Mouse (Mus musculus) intestine, embryonic 16.5 days (tissue): ENCODE measurements around the gene Arpc2. TPM values are rescaled to one million over a fixed set of nuclear protein-coding genes. Genes with fewer than 3 reads are reported as not detected.

Experiments
- ATAC-seq: fragments of 200-750 bp; cut with Nextera tagmentation; 2 replicates; pipeline ENCODE4 v1.8.0; 2017; ENCODE audit warnings: moderate TSS enrichment, moderate library complexity
- H3K27ac ChIP-seq: fragments of 300-500 bp; sonication (generic); 2 replicates; pipeline ENCODE4 v1.5.1; 2014; ENCODE audit warnings: mild to moderate bottlenecking, low read length
- H3K27me3 ChIP-seq: fragments of 300-500 bp; sonication (generic); replicated peaks from 2 replicates; pipeline ENCODE4 v1.6.1; 2014; ENCODE audit warnings: low read length, control low read depth, mixed read lengths; ENCODE audit not compliant: control insufficient read depth, insufficient read depth
- H3K36me3 ChIP-seq: fragments of 300-500 bp; sonication (generic); 2 replicates; pipeline ENCODE4 v1.6.1; 2014; ENCODE audit warnings: low read length, control low read depth; ENCODE audit not compliant: control insufficient read depth, insufficient read depth
- H3K4me1 ChIP-seq: fragments of 300-500 bp; sonication (generic); 2 replicates; pipeline ENCODE4 v1.6.1; 2014; ENCODE audit warnings: low read length, control low read depth, mixed read lengths; ENCODE audit not compliant: control insufficient read depth, insufficient read depth
- H3K4me2 ChIP-seq: fragments of 300-500 bp; sonication (generic); 2 replicates; pipeline ENCODE4 v1.6.1; 2014; ENCODE audit warnings: low read depth, low read length, control low read depth
- H3K4me3 ChIP-seq: fragments of 300-500 bp; sonication (generic); 2 replicates; pipeline ENCODE4 v1.5.1; 2014; ENCODE audit warnings: mild to moderate bottlenecking, low read length
- H3K9ac ChIP-seq: fragments of 300-500 bp; sonication (generic); 2 replicates; pipeline ENCODE4 v1.6.1; 2014; ENCODE audit warnings: low read depth, low read length
- H3K9me3 ChIP-seq: fragments of 300-500 bp; sonication (generic); 2 replicates; pipeline ENCODE4 v1.6.1; 2016; ENCODE audit warnings: low read length, control low read depth; ENCODE audit not compliant: control insufficient read depth
- WGBS: fragments of 180-500 bp; shearing (Covaris S2); extraction: QIAGEN DNeasy Blood & Tissue Kit; methylation state at CpG from one replicate; pipeline ENCODE4 v1.1.7; 2014; 5-methylcytosine and 5-hydroxymethylcytosine counted together
- polyA plus RNA-seq: library from polyadenylated mRNA; unstranded; fragments of >200 nt; fragmentation: Nextera tagmentation; extraction: Ambion mirVana; gene quantifications from 2 replicates; pipeline ENCODE4 v1.2.1, GENCODE M21; 2015

Gene Arpc2
- polyA plus RNA-seq, 1 experiment from 2014 or later, result 575 TPM

DNA sequence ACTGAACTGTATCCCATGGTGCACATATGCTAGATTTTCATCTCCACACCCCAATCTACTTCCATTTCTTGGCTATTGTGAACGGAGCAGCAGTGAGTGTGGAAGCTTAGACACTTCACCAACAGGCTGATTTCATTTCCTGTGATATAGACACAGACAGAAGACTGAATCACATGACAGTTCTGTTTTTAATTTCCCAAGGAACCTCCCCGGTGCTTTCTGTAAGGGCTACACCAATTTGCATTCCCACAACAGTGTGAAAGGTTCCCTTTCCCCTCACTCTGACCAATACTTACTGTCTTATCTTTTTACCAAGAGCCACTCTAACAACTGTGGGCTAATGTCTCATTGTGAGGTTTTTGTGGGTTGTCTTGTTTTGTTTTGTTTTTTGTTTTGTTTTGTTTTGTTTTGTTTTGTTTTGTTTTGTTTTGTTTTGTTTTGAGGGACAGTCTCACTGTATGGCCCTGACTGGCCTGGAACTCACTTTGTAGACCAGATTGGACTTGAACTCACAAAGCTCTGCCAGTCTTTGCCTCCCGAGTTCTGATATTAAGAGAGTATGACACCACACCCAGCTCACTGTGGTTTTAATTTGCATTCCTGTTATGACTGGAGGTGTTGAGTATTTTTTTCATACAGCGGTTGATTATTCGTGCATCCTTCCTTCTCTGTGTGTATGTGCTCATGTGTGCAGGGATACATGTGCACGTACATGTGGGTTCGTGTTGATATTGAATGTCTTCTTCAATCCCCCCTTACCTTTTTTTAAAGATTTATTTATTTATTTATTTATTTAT lies 34.6 kb upstream of the Arpc2 start:
- WGBS, result 84% methylated on average over 7 of the region's 7 CpGs
- Histone ChIP-seq H3K9ac (no peak overlapping the region), H3K9me3 (no peaks in the 10 kb centered on the region), H3K27me3 (no peaks in the 10 kb centered on the region), H3K4me1 (peaks cover 20% of the 10 kb centered on the region), H3K27ac (no peak overlapping the region), H3K36me3 (no peaks in the 10 kb centered on the region), H3K4me3 (no peak overlapping the region), H3K4me2 (no peak overlapping the region)
- no peak for ATAC-seq

DNA sequence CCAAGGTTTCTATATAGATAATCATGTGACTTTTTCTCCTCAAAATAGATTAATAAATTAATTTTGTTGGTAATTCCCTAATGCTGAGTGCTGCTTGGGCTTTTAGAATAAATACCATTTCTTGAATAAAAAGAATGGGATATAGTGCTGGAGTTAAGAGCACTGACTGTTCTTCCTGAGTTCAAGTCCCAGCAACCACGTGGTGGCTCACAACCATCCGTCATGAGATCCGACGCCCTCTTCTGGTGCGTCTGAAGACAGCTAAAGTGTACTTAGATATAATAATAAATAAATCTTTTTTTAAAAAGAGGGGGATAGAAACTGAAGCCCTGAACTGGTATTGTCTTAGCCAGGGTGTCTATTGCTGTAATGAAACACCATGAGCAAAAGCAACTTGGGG lies 32.4 kb upstream of the Arpc2 start:
- peaks cover 20% of the 10 kb centered on the region for H3K4me1 ChIP-seq
- no peaks in the 10 kb centered on the region for H3K36me3 ChIP-seq
- H3K9ac ChIP-seq, result no peak overlapping the region
- WGBS, result 67% methylated on average over 5 of the region's 5 CpGs
- H3K27me3 ChIP-seq, result no peaks in the 10 kb centered on the region
- no peak for ATAC-seq
- H3K9me3 ChIP-seq, result no peaks in the 10 kb centered on the region
- no peak overlapping the region for H3K4me3 ChIP-seq
- H3K27ac ChIP-seq, result no peak overlapping the region
- H3K4me2 ChIP-seq, result no peak overlapping the region

DNA sequence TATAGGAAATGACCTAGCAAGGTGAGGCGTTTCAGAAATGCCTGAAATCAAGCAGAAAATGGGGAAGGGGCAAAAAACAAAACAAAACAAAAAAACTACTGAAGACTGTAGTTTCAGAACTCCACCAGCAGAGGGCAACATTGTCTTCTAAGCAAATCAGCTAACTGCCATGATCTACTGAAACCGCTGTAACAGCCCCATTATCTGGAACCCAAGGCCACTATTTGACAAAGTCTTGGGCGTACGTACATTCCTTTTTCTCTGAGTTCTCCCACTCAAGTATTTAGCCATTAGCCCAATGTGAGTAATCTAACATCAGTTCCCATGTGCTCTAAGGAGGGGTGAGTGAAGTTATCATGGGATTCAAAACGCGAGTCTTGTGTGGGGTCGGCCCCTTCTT lies 30.0 kb upstream of the Arpc2 start:
- ATAC-seq, result 0 out of 2 replicates have a peak, but pooled peaks have one; percentile 29
- Histone ChIP-seq H3K27me3 (no peaks in the 10 kb centered on the region), H3K36me3 (no peaks in the 10 kb centered on the region), H3K27ac (no peak overlapping the region), H3K4me3 (no peak overlapping the region), H3K4me2 (no peak overlapping the region), H3K4me1 (peaks cover 3% of the 10 kb centered on the region), H3K9me3 (no peaks in the 10 kb centered on the region), H3K9ac (no peak overlapping the region)
- WGBS, result 53% methylated on average over 7 of the region's 7 CpGs

DNA sequence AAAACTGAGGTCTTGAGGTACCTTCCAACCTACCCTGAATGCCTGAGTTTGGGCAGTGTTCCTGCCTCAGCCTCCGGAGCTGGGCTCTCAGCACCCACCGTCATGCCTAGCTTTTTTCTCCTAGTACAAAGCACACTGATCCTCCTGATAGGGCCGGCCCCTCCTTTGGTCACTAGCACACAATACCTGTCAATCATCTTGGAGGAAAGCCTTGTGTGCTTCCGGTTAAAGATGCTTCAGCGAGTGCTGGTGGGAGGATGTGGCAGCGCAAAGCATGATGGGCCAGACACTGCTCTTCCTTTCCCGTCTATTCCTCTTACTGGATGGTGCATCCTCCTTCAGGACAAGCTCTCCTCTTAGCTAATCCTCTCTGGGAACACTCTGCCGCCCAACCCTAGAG lies 29.2 kb upstream of the Arpc2 start:
- 78% methylated on average over 8 of the region's 8 CpGs for WGBS
- H3K9me3 ChIP-seq, result no peaks in the 10 kb centered on the region
- H3K27ac ChIP-seq, result no peak overlapping the region
- H3K4me3 ChIP-seq, result no peak overlapping the region
- ATAC-seq, result no peak
- H3K36me3 ChIP-seq, result no peaks in the 10 kb centered on the region
- H3K27me3 ChIP-seq, result no peaks in the 10 kb centered on the region
- no peak overlapping the region for H3K9ac ChIP-seq
- H3K4me1 ChIP-seq, result 0 out of 2 replicates have a peak, but pooled peaks cover 2% of the 10 kb centered on the region
- H3K4me2 ChIP-seq, result no peak overlapping the region

DNA sequence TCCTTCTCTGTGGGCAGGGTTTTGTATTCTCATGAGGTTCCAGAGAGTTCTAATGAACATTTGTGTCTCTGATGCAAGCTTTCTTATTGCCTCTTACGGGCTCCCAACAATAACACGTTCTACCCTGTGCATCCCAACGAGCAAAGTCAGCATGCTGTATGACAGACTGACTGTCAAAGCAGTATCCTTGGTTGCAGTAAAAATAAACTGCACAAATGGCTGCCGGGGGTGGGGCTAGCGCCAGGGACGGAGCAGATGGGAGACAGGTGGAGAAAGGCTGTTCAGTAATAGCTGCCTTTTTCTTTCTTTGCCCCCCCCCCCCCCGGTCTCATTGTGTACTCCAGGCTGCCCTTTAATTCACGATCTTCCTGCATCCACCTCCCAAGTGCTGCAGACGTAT lies 28.0 kb upstream of the Arpc2 start:
- no peaks in the 10 kb centered on the region for H3K36me3 ChIP-seq
- 0 out of 2 replicates have a peak, but pooled peaks cover 2% of the 10 kb centered on the region for H3K4me1 ChIP-seq
- H3K27ac ChIP-seq, result no peak overlapping the region
- H3K4me3 ChIP-seq, result no peak overlapping the region
- no peak overlapping the region for H3K4me2 ChIP-seq
- 44% methylated on average over 9 of the region's 9 CpGs for WGBS
- ATAC-seq, result 0 out of 2 replicates have a peak, but pooled peaks have one; percentile 45
- no peak overlapping the region for H3K9ac ChIP-seq
- H3K27me3 ChIP-seq, result no peaks in the 10 kb centered on the region
- H3K9me3 ChIP-seq, result no peaks in the 10 kb centered on the region

DNA sequence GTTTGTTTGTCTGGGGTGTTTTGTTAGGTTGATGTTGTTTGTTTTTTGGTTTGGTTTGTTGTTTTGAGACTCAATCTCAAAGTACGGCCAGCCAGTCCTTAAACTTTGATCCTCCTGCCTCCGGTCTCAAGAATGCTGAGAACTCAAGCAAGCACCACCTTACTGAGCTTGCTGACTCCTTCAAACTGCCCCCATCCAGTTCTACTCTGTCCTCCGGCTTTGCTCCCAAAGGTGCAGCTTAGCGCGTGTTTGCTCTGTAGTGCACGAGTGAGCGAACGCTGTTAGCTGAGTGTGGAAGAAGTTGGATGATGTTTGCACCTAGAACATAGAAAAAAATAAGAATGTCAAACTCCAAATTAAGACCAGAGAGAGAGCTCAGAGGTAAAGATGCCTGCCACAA lies 26.9 kb upstream of the Arpc2 start:
- Histone ChIP-seq H3K36me3 (no peaks in the 10 kb centered on the region), H3K4me1 (no peaks in the 10 kb centered on the region), H3K9me3 (no peaks in the 10 kb centered on the region), H3K9ac (no peak overlapping the region), H3K27me3 (no peaks in the 10 kb centered on the region), H3K27ac (no peak overlapping the region), H3K4me3 (no peak overlapping the region), H3K4me2 (no peak overlapping the region)
- ATAC-seq, result no peak
- WGBS, result 81% methylated on average over 8 of the region's 8 CpGs

DNA sequence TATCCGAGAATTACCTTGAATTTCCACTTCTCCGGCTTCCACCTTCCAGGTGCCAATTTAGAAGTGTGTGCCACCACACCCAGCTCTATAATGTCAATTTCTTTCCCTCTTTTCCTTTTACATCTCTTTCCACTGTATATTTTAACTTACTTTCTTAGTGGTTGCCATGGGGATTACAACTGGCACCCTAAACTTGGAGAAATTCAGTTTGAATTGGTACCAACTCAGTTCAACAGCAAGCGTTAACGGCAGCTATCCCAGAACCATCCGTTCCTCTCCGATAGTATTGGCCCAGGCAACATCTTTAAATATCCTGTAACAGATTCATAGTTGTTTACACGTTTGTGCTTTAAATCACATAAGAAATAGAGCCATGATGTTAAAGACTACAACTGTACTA lies 16.0 kb upstream of the Arpc2 start:
- Histone ChIP-seq H3K4me1 (no peaks in the 10 kb centered on the region), H3K4me2 (no peak overlapping the region), H3K9ac (no peak overlapping the region), H3K9me3 (no peaks in the 10 kb centered on the region), H3K27ac (no peak overlapping the region), H3K4me3 (no peak overlapping the region), H3K27me3 (no peaks in the 10 kb centered on the region), H3K36me3 (no peaks in the 10 kb centered on the region)
- 87% methylated on average over 7 of the region's 7 CpGs for WGBS
- ATAC-seq, result no peak

DNA sequence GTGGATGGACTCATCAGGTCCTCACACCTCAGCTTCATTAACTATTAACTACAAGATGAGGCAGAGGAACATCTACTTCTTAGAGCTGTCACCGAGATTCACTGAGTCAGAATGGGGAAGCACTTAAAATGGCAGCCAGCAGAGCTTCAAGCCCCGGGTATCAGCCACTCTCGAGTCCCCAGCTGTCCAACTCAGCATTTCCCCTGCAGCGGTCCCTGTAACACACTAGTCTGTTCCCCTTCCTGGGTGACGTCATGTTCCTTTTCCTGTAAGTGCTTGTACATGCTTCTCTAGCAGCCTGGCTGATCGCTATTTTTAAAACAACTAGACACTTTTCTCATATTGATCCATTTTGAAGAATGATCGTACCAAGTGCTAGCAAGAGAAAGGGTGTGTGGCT lies 8.6 kb upstream of the Arpc2 start:
- Histone ChIP-seq H3K4me1 (no peaks in the 10 kb centered on the region), H3K9me3 (no peaks in the 10 kb centered on the region), H3K36me3 (no peaks in the 10 kb centered on the region), H3K4me2 (no peak overlapping the region), H3K9ac (no peak overlapping the region), H3K27ac (no peak overlapping the region), H3K27me3 (no peaks in the 10 kb centered on the region), H3K4me3 (no peak overlapping the region)
- no peak for ATAC-seq
- 66% methylated on average over 7 of the region's 7 CpGs for WGBS

DNA sequence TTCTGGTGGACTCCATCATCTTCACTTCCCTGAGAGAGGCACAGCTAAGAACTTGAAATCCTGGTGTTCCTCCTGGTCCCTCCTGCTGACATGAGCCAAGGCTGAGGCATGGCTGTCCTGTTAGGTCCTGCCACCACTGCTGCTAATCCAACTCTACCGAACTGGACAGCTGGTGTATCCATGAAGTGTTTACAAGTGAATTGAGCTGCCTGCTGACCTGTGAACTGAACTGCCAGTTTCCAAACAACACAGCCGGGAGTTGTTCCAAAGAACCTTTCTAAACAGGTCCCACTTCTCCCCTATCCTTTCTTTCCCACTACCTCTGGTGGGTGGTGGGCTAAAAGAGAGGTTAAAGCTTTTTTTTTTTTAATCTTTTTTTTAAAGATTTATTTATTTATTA lies 5.9 kb upstream of the Arpc2 start:
- WGBS, result 68% methylated on average over 2 of the region's 2 CpGs

DNA sequence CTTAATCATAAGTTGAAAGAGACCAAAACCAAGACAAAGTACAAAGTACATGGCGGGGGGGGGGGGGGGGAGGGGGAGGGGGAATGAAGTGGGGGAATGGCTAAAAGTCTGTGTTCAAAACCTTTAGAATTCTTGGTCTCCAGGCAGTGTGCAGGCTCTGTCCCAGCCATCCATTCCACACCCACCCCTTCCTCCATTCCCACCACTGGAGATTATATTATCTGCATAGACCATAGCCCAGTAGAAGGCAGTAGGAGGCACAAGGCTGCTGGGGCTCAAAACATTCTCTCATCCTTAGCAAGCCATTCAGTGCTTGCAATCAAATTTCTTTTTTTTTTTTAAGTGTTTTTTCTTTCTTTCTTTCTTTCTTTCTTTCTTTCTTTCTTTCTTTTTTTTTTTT lies 4.9 kb upstream of the Arpc2 start:
- Histone ChIP-seq H3K27ac (no peak overlapping the region), H3K36me3 (no peaks in the 10 kb centered on the region), H3K27me3 (no peaks in the 10 kb centered on the region), H3K4me1 (no peaks in the 10 kb centered on the region), H3K4me2 (no peak overlapping the region), H3K9ac (no peak overlapping the region), H3K9me3 (no peaks in the 10 kb centered on the region), H3K4me3 (no peak overlapping the region)
- no peak for ATAC-seq
- WGBS, result no CpG with 5 or more reads among the region's 1 CpGs

More for the DNA sequence above, 5.9 kb upstream of the Arpc2 start:
- Histone ChIP-seq H3K4me1 (no peaks in the 10 kb centered on the region), H3K4me3 (no peak overlapping the region), H3K4me2 (no peak overlapping the region), H3K27me3 (no peaks in the 10 kb centered on the region), H3K9ac (no peak overlapping the region), H3K36me3 (no peaks in the 10 kb centered on the region), H3K27ac (no peak overlapping the region), H3K9me3 (no peaks in the 10 kb centered on the region)
- no peak for ATAC-seq
